Mouse (Mus musculus): ENCODE results near the gene Fbxw8. TPM values are rescaled to one million over a fixed set of nuclear protein-coding genes. Genes with fewer than 3 reads are reported as not detected.
A peak's percentile ranks its signal among the peaks of the same experiment; 100 is the strongest.

Fbxw8 gene
- polyA plus RNA-seq, 1 experiment from 2014 or later = 30.1 TPM

DNA sequence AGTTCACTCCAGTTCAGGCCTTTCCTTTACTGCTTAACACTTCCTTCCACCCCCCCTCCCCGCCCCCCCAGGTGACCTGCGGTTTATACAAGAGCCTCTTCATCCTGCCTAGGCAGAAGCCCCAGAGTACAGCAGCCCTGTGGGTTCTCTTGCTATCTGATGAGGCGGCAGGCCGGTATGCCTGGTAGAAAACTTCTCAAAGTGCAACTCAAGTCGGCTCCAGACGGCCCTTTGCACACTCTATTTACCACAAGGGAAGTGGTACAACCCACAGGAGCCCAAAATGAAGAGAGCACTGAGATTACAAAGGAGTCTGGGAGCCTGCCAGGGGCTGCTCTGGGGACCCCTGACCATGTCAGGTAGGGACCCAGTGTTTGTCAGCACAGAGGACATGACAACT, 73.3 kb downstream of the Fbxw8 start:
- Histone ChIP-seq H3K36me3 (peaks cover 30% of the 10 kb centered on the region), H3K9me3 (no peaks in the 10 kb centered on the region), H3K4me3 (no peak overlapping the region), H3K27ac (peak overlapping the region; percentile 58; the same call in 1 of the 2 replicates), H3K9ac (peak overlapping the region; percentile 50; the same call in 1 of the 2 replicates), H3K4me2 (replicated peaks) (0 out of 2 replicates have a peak overlapping the region, but pooled peaks have one; percentile 1), H3K4me1 (peaks cover 53% of the 10 kb centered on the region), H3K27me3 (no peaks in the 10 kb centered on the region)
- no peak for ATAC-seq (ENCODE audit: low FRiP score, low read depth)
- WGBS = 54% methylated on average over 6 of the region's 6 CpGs

DNA sequence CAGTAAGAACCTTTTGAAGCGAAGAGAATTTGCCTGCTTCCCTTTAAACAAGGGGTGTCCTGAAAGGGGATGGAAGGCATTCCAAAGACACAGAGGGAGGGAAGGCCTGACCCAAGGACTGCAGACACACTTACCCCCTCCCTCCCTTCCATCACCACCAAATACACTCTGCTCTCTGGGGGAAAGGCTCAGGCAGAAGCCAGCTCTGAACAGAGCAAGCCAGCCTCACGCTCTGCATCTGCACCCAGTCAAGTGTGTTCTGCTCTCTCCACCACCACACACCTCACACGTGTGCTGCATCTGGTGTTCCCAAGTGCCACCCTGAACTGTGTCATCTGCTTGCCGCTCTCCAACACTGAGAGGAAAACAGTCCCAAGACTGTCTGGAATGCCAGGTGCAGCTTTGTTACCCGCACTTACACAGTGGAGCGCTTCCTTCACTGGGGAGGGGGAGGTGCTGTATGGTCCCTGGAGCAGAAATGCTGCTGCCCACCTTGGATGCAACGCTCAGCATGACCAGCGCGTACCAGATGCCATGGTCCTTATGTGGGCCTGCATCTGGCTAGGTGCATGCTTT, 73.8 kb downstream of the Fbxw8 start:
- ATAC-seq (ENCODE audit: low FRiP score, low read depth) = peak; percentile 35; the same call in 1 of the 2 replicates
- H3K9me3 ChIP-seq = no peaks in the 10 kb centered on the region
- no peak overlapping the region for H3K4me3 ChIP-seq
- H3K9ac ChIP-seq = no peak overlapping the region
- peak overlapping the region; percentile 15; the same call in 1 of the 2 replicates for H3K27ac ChIP-seq
- WGBS = 48% methylated on average over 9 of the region's 9 CpGs
- peaks cover 33% of the 10 kb centered on the region for H3K36me3 ChIP-seq
- no peaks in the 10 kb centered on the region for H3K27me3 ChIP-seq
- H3K4me2 ChIP-seq (replicated peaks) = 0 out of 2 replicates have a peak overlapping the region, but pooled peaks have one; percentile 1
- H3K4me1 ChIP-seq = peaks cover 48% of the 10 kb centered on the region

- Histone ChIP-seq H3K27ac (0 out of 2 replicates have a peak overlapping the region, but pooled peaks have one; percentile 11), H3K4me2 (replicated peaks) (no peak overlapping the region), H3K36me3 (peaks cover 46% of the 10 kb centered on the region), H3K27me3 (no peaks in the 10 kb centered on the region), H3K4me1 (peaks cover 42% of the 10 kb centered on the region), H3K4me3 (no peak overlapping the region), H3K9me3 (no peaks in the 10 kb centered on the region), H3K9ac (no peak overlapping the region)
- no peak for ATAC-seq (ENCODE audit: low FRiP score, low read depth)
- 77% methylated on average over 11 of the region's 11 CpGs for WGBS
Measured at GRCm38 (mm10) chr5:118079839-118080250, 75.4 kb downstream of the Fbxw8 start.

- peaks cover 50% of the 10 kb centered on the region for H3K36me3 ChIP-seq
- no peak overlapping the region for H3K9ac ChIP-seq
- H3K9me3 ChIP-seq = no peaks in the 10 kb centered on the region
- H3K27ac ChIP-seq = no peak overlapping the region
- ATAC-seq (ENCODE audit: low FRiP score, low read depth) = no peak
- H3K27me3 ChIP-seq = no peaks in the 10 kb centered on the region
- H3K4me2 ChIP-seq (replicated peaks) = no peak overlapping the region
- H3K4me3 ChIP-seq = no peak overlapping the region
- WGBS = 87% methylated on average over 6 of the region's 6 CpGs
- peaks cover 37% of the 10 kb centered on the region for H3K4me1 ChIP-seq
Measured at GRCm38 (mm10) chr5:118079354-118079753, 75.9 kb downstream of the Fbxw8 start.

GRCm38 (mm10) chr5:118078550-118078949, 76.7 kb downstream of the Fbxw8 start:
- no peak overlapping the region for H3K27ac ChIP-seq
- no peak for ATAC-seq (ENCODE audit: low FRiP score, low read depth)
- H3K4me1 ChIP-seq = peaks cover 29% of the 10 kb centered on the region
- no peaks in the 10 kb centered on the region for H3K9me3 ChIP-seq
- H3K27me3 ChIP-seq = no peaks in the 10 kb centered on the region
- H3K4me3 ChIP-seq = no peak overlapping the region
- 88% methylated on average over 6 of the region's 6 CpGs for WGBS
- H3K36me3 ChIP-seq = peaks cover 58% of the 10 kb centered on the region
- no peak overlapping the region for H3K9ac ChIP-seq
- no peak overlapping the region for H3K4me2 ChIP-seq (replicated peaks)

- peaks cover 74% of the 10 kb centered on the region for H3K36me3 ChIP-seq
- peak overlapping the region; percentile 39; the same call in 1 of the 2 replicates for H3K27ac ChIP-seq
- 90% methylated on average over 15 of the region's 15 CpGs for WGBS
Measured at GRCm38 (mm10) chr5:118076721-118077592, 78.3 kb downstream of the Fbxw8 start.

GRCm38 (mm10) chr5:118073213-118073773, 82.0 kb downstream of the Fbxw8 start:
- no peak for ATAC-seq (ENCODE audit: low FRiP score, low read depth)

More at GRCm38 (mm10) chr5:118076721-118077592, 78.3 kb downstream of the Fbxw8 start:
- Histone ChIP-seq H3K4me3 (no peak overlapping the region), H3K9me3 (no peaks in the 10 kb centered on the region), H3K4me1 (peaks cover 15% of the 10 kb centered on the region), H3K9ac (0 out of 2 replicates have a peak overlapping the region, but pooled peaks have one; percentile 19), H3K27me3 (no peaks in the 10 kb centered on the region), H3K4me2 (replicated peaks) (no peak overlapping the region)
- ATAC-seq (ENCODE audit: low FRiP score, low read depth) = no peak

DNA sequence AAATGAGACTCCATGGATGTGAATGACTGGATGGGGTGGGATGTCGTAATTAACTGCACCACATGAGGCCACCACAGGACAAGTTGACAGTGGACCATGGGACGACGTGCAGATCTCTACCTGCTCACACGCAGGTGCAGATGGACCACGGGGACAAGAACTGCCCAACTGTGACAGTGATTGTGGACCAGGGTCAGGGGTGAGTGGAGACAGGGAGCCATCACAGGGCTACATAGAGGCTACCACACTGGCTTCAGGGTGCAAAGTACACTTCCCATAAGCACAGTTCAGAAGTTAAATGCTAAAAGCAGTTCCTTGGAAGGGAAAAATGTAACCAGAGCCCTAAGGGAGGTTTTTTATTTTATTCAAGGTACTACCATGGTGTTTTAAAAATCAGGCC, 83.5 kb downstream of the Fbxw8 start:
- no peak overlapping the region for H3K9ac ChIP-seq
- peaks cover 96% of the 10 kb centered on the region for H3K36me3 ChIP-seq
- ATAC-seq (ENCODE audit: low FRiP score, low read depth) = no peak
- no peaks in the 10 kb centered on the region; the same call in 1 of the 2 replicates for H3K4me1 ChIP-seq
- H3K27me3 ChIP-seq = no peaks in the 10 kb centered on the region
- WGBS = 80% methylated on average over 5 of the region's 5 CpGs
- no peak overlapping the region for H3K27ac ChIP-seq
- no peak overlapping the region for H3K4me3 ChIP-seq
- no peaks in the 10 kb centered on the region for H3K9me3 ChIP-seq
- no peak overlapping the region for H3K4me2 ChIP-seq (replicated peaks)

More at GRCm38 (mm10) chr5:118073213-118073773, 82.0 kb downstream of the Fbxw8 start:
- H3K4me1 ChIP-seq = no peaks in the 10 kb centered on the region; the same call in 1 of the 2 replicates
- no peak overlapping the region for H3K4me2 ChIP-seq (replicated peaks)
- H3K4me3 ChIP-seq = no peak overlapping the region
- H3K27me3 ChIP-seq = no peaks in the 10 kb centered on the region
- no peak overlapping the region for H3K9ac ChIP-seq
- peaks cover 93% of the 10 kb centered on the region for H3K36me3 ChIP-seq
- no peaks in the 10 kb centered on the region for H3K9me3 ChIP-seq
- H3K27ac ChIP-seq = no peak overlapping the region; the same call in 1 of the 2 replicates
- WGBS = 91% methylated on average over 15 of the region's 15 CpGs

DNA sequence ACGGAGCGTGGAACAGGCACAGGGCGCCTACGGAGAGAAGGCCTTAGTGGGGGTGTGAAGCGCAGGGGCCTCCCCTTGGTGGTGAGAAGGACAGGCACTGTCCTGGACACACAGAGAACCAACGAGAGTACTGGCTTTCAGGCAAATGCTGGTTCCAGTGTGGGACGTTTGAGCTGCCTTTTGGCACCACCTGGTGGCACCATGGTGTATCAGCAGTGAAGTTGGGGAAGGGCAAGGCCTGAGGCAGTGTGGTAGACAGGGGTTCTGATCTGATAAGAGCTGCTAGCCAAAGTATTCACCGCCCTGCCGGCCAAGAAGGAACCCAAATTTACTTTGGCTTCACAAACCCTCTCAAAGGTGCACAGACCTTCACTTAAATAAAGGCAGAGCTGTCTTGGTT, 85.9 kb downstream of the Fbxw8 start:
- peaks cover 17% of the 10 kb centered on the region for H3K4me1 ChIP-seq
- H3K27ac ChIP-seq = no peak overlapping the region
- H3K9ac ChIP-seq = no peak overlapping the region
- ATAC-seq (ENCODE audit: low FRiP score, low read depth) = 0 out of 2 replicates have a peak, but pooled peaks have one; percentile 33
- no peaks in the 10 kb centered on the region for H3K27me3 ChIP-seq
- no peaks in the 10 kb centered on the region for H3K9me3 ChIP-seq
- 44% methylated on average over 9 of the region's 9 CpGs for WGBS
- H3K4me2 ChIP-seq (replicated peaks) = no peak overlapping the region
- H3K36me3 ChIP-seq = peaks cover 96% of the 10 kb centered on the region
- no peak overlapping the region for H3K4me3 ChIP-seq

DNA sequence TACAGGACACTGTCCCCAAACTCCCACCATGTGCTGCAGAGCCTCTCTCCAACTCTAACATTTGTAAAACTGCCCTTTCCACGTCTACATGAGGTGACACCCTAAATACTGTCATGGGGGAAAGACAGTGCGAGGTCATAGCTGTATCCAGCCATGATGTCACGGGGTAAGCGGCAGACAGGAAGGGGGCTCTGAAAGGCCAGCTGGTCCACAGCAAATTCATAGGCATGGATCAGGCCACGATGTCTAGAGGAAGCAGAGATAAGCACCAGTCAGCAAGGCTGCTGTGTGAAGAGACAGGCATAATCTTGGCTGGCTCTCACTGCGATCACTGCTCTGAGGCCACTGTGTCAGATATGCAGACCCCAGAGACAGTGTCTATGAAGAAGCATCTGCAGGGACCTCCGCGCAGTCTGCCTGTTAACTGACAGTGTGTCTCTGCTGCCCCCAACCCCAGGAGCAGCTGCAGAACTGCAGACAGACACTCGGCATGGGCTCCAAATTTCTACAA, 87.2 kb downstream of the Fbxw8 start:
- H3K27ac ChIP-seq = no peak overlapping the region
- no peak overlapping the region for H3K4me3 ChIP-seq
- no peaks in the 10 kb centered on the region for H3K27me3 ChIP-seq
- H3K9ac ChIP-seq = no peak overlapping the region
- no peak for ATAC-seq (ENCODE audit: low FRiP score, low read depth)
- H3K4me2 ChIP-seq (replicated peaks) = no peak overlapping the region
- H3K4me1 ChIP-seq = peaks cover 21% of the 10 kb centered on the region
- 95% methylated on average over 9 of the region's 9 CpGs for WGBS
- H3K36me3 ChIP-seq = peaks cover 91% of the 10 kb centered on the region
- no peaks in the 10 kb centered on the region for H3K9me3 ChIP-seq

GRCm38 (mm10) chr5:118067572-118067971, 87.7 kb downstream of the Fbxw8 start:
- Histone ChIP-seq H3K4me3 (no peak overlapping the region), H3K36me3 (peaks cover 86% of the 10 kb centered on the region), H3K4me2 (replicated peaks) (no peak overlapping the region), H3K4me1 (peaks cover 21% of the 10 kb centered on the region), H3K27ac (no peak overlapping the region), H3K27me3 (no peaks in the 10 kb centered on the region), H3K9me3 (no peaks in the 10 kb centered on the region), H3K9ac (no peak overlapping the region)
- no peak; the same call in 1 of the 2 replicates for ATAC-seq (ENCODE audit: low FRiP score, low read depth)
- 67% methylated on average over 4 of the region's 4 CpGs for WGBS
